Comparison of ENCODE assay signal across 18 mouse cellular contexts in genomic region chr2:178686167-178686601, GRCm38 (mm10).
A peak's percentile ranks its signal among the peaks of the same experiment; 100 is the strongest.
DNase-seq lines count a peak whose midpoint lies in the region; ATAC-seq and TF ChIP-seq lines count a peak whose summit lies in the region.
"Had no signal": no experiment of that assay in that cellular context is flagged by ENCODE, and none has a peak within 500 bp of the region (broad histone marks: within the 10 kb centered on the region; RNA-seq: fewer than 3 reads in every experiment).

No protein-coding gene starts in this region.

- H3K27ac ChIP-seq in embryonic facial prominence, embryonic 14.5 days (replicated peaks; ENCODE audit: low read depth, low read length) = no peak overlapping the region
- H3K27ac ChIP-seq in forebrain, postnatal 0 days (ENCODE audit: low read depth, low read length) = no peak overlapping the region

- H3K4me2 ChIP-seq in embryonic facial prominence, embryonic 14.5 days (ENCODE audit: low read depth, low read length) = no peak overlapping the region
- H3K4me2 ChIP-seq in forebrain, postnatal 0 days (ENCODE audit: low read depth) = no peak overlapping the region

- TF ChIP-seq CTCF in forebrain, postnatal 0 days (IDR thresholded peaks at IDR 0.05; ENCODE audit: low read depth) = peak; percentile 24; the same call in 1 of the 2 replicates

- H3K9me3 ChIP-seq in embryonic facial prominence, embryonic 14.5 days (ENCODE audit: control insufficient read depth, low read length) = no peaks in the 10 kb centered on the region
- no peaks in the 10 kb centered on the region for H3K9me3 ChIP-seq in forebrain, postnatal 0 days (ENCODE audit: low read length)

- 50% methylated on average over 7 of the region's 7 CpGs for WGBS in embryonic facial prominence, embryonic 14.5 days
- WGBS in forebrain, postnatal 0 days = 28% methylated on average over 7 of the region's 7 CpGs

- peaks cover 8% of the 10 kb centered on the region; the same call in 1 of the 2 replicates for H3K4me1 ChIP-seq in embryonic facial prominence, embryonic 14.5 days (ENCODE audit: control insufficient read depth, insufficient read depth, low read length)
- H3K4me1 ChIP-seq in forebrain, postnatal 0 days (ENCODE audit: insufficient read depth) = peaks cover 7% of the 10 kb centered on the region; the same call in 1 of the 2 replicates

- intact Hi-C loops in left cerebral cortex, postnatal 4 days (cut with DNase I) = no loop called here
- intact Hi-C loops in left cerebral cortex, postnatal 10 days (cut with DNase I) = no loop called here

- no peak overlapping the region for H3K9ac ChIP-seq in embryonic facial prominence, embryonic 14.5 days (ENCODE audit: low read depth, low read length)
- H3K9ac ChIP-seq in forebrain, postnatal 0 days = no peak overlapping the region

- H3K27me3 ChIP-seq in embryonic facial prominence, embryonic 14.5 days (replicated peaks; ENCODE audit: control insufficient read depth, insufficient read depth, low read length) = no peaks in the 10 kb centered on the region
- no peaks in the 10 kb centered on the region for H3K27me3 ChIP-seq in forebrain, postnatal 0 days (ENCODE audit: insufficient read depth, low read length)

- no peaks in the 10 kb centered on the region for H3K36me3 ChIP-seq in embryonic facial prominence, embryonic 14.5 days (ENCODE audit: control insufficient read depth, insufficient read depth, low read length)
- H3K36me3 ChIP-seq in forebrain, postnatal 0 days (ENCODE audit: insufficient read depth) = no peaks in the 10 kb centered on the region
- H3K36me3 ChIP-seq: G1E had no signal

- peak; percentile 25 for DNase-seq in left cerebral cortex, postnatal 4 days
- no peak for DNase-seq in left cerebral cortex, postnatal 10 days (ENCODE audit: extremely low spot score in 1 of 2, low spot score in 2 of 2)
- DNase-seq in embryo, embryonic 10.5 days (ENCODE audit: low spot score) = peak; percentile 40
- peak; percentile 54 for DNase-seq in embryonic facial prominence, embryonic 14.5 days (ENCODE audit: low spot score)
- DNase-seq in forebrain, postnatal 0 days = peak; percentile 56
- no peak for DNase-seq in lung, postnatal 10 days
- DNase-seq in adrenal gland, adult 8-10 months = no peak
- no peak for DNase-seq in adrenal gland, postnatal 36 days
- DNase-seq: cerebellum, postnatal 36 days; gastrocnemius, postnatal 25 days; kidney, adult 9 months; kidney, postnatal 36 days; layer of hippocampus, adult 9-11 months; liver; lung, adult 18-20 months; lung, postnatal 4 days had no signal

- no peak overlapping the region for H3K4me3 ChIP-seq in embryonic facial prominence, embryonic 14.5 days (ENCODE audit: low read depth, low read length)
- no peak overlapping the region for H3K4me3 ChIP-seq in forebrain, postnatal 0 days (ENCODE audit: low read depth, low read length)

- peak; percentile 64; the same call in 1 of the 2 replicates for ATAC-seq in embryonic facial prominence, embryonic 14.5 days (ENCODE audit: low read depth)
- peak; percentile 76 for ATAC-seq in forebrain, postnatal 0 days
- ATAC-seq: CD4-positive, CD25-positive, alpha-beta regulatory T cell, adult 4 months had no signal

Comparison
In these comparisons a context has a peak if more than half of its experiments do, and no peak if none do; other contexts are left out.
1. DNase-seq: peak in left cerebral cortex, postnatal 4 days (single experiment), embryo, embryonic 10.5 days (single experiment), embryonic facial prominence, embryonic 14.5 days (single experiment) and forebrain, postnatal 0 days (single experiment); none in left cerebral cortex, postnatal 10 days (0 of 2), lung, postnatal 10 days (single experiment), adrenal gland, adult 8-10 months (single experiment) and adrenal gland, postnatal 36 days (0 of 2).